Comparison of ENCODE assay signal across 22 mouse cellular contexts in genomic region chr16:25335058-25335703, GRCm38 (mm10). TPM values are rescaled to one million over a fixed set of nuclear protein-coding genes. Genes with fewer than 3 reads are reported as not detected.
DNase-seq lines count a peak whose midpoint lies in the region; ATAC-seq and TF ChIP-seq lines count a peak whose summit lies in the region.
"Had no signal": no experiment of that assay in that cellular context is flagged by ENCODE, and none has a peak within 500 bp of the region (broad histone marks: within the 10 kb centered on the region; RNA-seq: fewer than 3 reads in every experiment).

No protein-coding gene starts in this region.

- peak; percentile 17 for DNase-seq in lung, embryonic 14.5 days
- DNase-seq in lung, postnatal 36 days: no peak
- DNase-seq in embryo, embryonic 11 days: peak; percentile 46
- no peak for DNase-seq in adrenal gland, postnatal 25 days
- no peak for DNase-seq in urinary bladder, adult 18-20 months (ENCODE audit: low spot score in 2 of 2)
- DNase-seq: cerebellum, postnatal 10 days; forebrain, postnatal 0 days; gastrocnemius, postnatal 14 days; heart, postnatal 10 days; kidney, postnatal 4 days; lung, adult 18-20 months; midbrain, embryonic 14.5 days; thymus, postnatal 36 days had no signal

- no peak overlapping the region for H3K9ac ChIP-seq in lung, embryonic 14.5 days
- no peak overlapping the region for H3K9ac ChIP-seq in hindbrain, embryonic 16.5 days (ENCODE audit: low read depth, low read length)
- H3K9ac ChIP-seq in neural tube, embryonic 15.5 days (replicated peaks): no peak overlapping the region
- H3K9ac ChIP-seq: embryonic facial prominence, embryonic 12.5 days; forebrain, postnatal 0 days had no signal

- TF ChIP-seq CTCF in lung, embryonic 14.5 days (IDR thresholded peaks at IDR 0.05; ENCODE audit: low read depth): no peak

- WGBS in lung, embryonic 14.5 days: 39% methylated on average over 4 of the region's 4 CpGs
- 30% methylated on average over 4 of the region's 4 CpGs for WGBS in hindbrain, embryonic 16.5 days
- WGBS in neural tube, embryonic 15.5 days: 27% methylated on average over 4 of the region's 4 CpGs

- no peak overlapping the region for H3K4me2 ChIP-seq in lung, embryonic 14.5 days
- no peak overlapping the region for H3K4me2 ChIP-seq in hindbrain, embryonic 16.5 days (ENCODE audit: low read length)
- H3K4me2 ChIP-seq in neural tube, embryonic 15.5 days: no peak overlapping the region
- H3K4me2 ChIP-seq: embryonic facial prominence, embryonic 12.5 days had no signal

- no peaks in the 10 kb centered on the region for H3K27me3 ChIP-seq in lung, embryonic 14.5 days (ENCODE audit: insufficient read depth, low read length)
- H3K27me3 ChIP-seq in hindbrain, embryonic 16.5 days (replicated peaks; ENCODE audit: control insufficient read depth, insufficient read depth, low read length): no peaks in the 10 kb centered on the region
- no peaks in the 10 kb centered on the region for H3K27me3 ChIP-seq in neural tube, embryonic 15.5 days (replicated peaks)
- H3K27me3 ChIP-seq: embryonic facial prominence, embryonic 12.5 days had no signal

- H3K27ac ChIP-seq in lung, embryonic 14.5 days (ENCODE audit: low read depth): no peak overlapping the region
- H3K27ac ChIP-seq in hindbrain, embryonic 16.5 days (ENCODE audit: low read depth, low read length): no peak overlapping the region
- H3K27ac ChIP-seq in neural tube, embryonic 15.5 days (replicated peaks): no peak overlapping the region
- H3K27ac ChIP-seq: embryonic facial prominence, embryonic 12.5 days; heart, embryonic 10.5 days; stomach, postnatal 0 days had no signal

- H3K4me1 ChIP-seq in lung, embryonic 14.5 days (ENCODE audit: insufficient read depth): no peaks in the 10 kb centered on the region
- H3K4me1 ChIP-seq in hindbrain, embryonic 16.5 days (ENCODE audit: control insufficient read depth, insufficient read depth, low read depth, low read length): no peaks in the 10 kb centered on the region; the same call in 1 of the 2 replicates
- peaks cover 3% of the 10 kb centered on the region; the same call in 1 of the 2 replicates for H3K4me1 ChIP-seq in neural tube, embryonic 15.5 days
- H3K4me1 ChIP-seq: embryonic facial prominence, embryonic 12.5 days; heart, embryonic 10.5 days had no signal

- H3K4me3 ChIP-seq in lung, embryonic 14.5 days (ENCODE audit: low read depth, low read length): no peak overlapping the region
- H3K4me3 ChIP-seq in hindbrain, embryonic 16.5 days (ENCODE audit: low read length): no peak overlapping the region
- H3K4me3 ChIP-seq in neural tube, embryonic 15.5 days (replicated peaks): no peak overlapping the region
- H3K4me3 ChIP-seq: embryonic facial prominence, embryonic 12.5 days; heart, embryonic 10.5 days had no signal

- no peak for ATAC-seq in lung, embryonic 14.5 days (ENCODE audit: insufficient read depth)
- ATAC-seq in hindbrain, embryonic 16.5 days: peak; percentile 58; the same call in 1 of the 2 replicates
- ATAC-seq in neural tube, embryonic 15.5 days (ENCODE audit: low FRiP score): peak; percentile 59; the same call in 1 of the 2 replicates
- ATAC-seq: forebrain, postnatal 0 days had no signal

- no peaks in the 10 kb centered on the region for H3K9me3 ChIP-seq in lung, embryonic 14.5 days (ENCODE audit: low read depth, low read length)
- H3K9me3 ChIP-seq in hindbrain, embryonic 16.5 days (ENCODE audit: control insufficient read depth, low read length): no peaks in the 10 kb centered on the region
- H3K9me3 ChIP-seq in neural tube, embryonic 15.5 days (replicated peaks): no peaks in the 10 kb centered on the region
- H3K9me3 ChIP-seq: embryonic facial prominence, embryonic 12.5 days; heart, embryonic 10.5 days had no signal

- no peaks in the 10 kb centered on the region for H3K36me3 ChIP-seq in lung, embryonic 14.5 days (ENCODE audit: insufficient read depth)
- H3K36me3 ChIP-seq in hindbrain, embryonic 16.5 days (ENCODE audit: control insufficient read depth, insufficient read depth, low read length): no peaks in the 10 kb centered on the region
- no peaks in the 10 kb centered on the region for H3K36me3 ChIP-seq in neural tube, embryonic 15.5 days
- H3K36me3 ChIP-seq: embryonic facial prominence, embryonic 12.5 days; heart, embryonic 10.5 days had no signal

RNA-seq across cellular contexts. Expression of gene Tprg, which starts 48.6 kb away (rescaled TPM):
- polyA plus RNA-seq in lung, embryonic 14.5 days (2014; fragmentation: Nextera tagmentation; extraction: Ambion mirVana): 0.23 and 0.28 TPM in 2 replicates
- polyA plus RNA-seq in hindbrain, embryonic 16.5 days (2015; fragmentation: Nextera tagmentation; extraction: Ambion mirVana): 0.14 TPM in 1 of 2 replicates, not detected in the other
- 0.22 TPM in 1 of 2 replicates, not detected in the other for polyA plus RNA-seq in neural tube, embryonic 15.5 days (2015; fragmentation: Nextera tagmentation; extraction: Ambion mirVana)
- not detected in 2 replicates for total RNA-seq in adrenal gland, postnatal 25 days (2021)
- total RNA-seq: ES-E14; forebrain, postnatal 0 days; gastrocnemius, postnatal 14 days; heart, postnatal 10 days; layer of hippocampus, postnatal 14 days; left cerebral cortex, postnatal 25 days; liver, adult 2 months had no signal
- polyA plus RNA-seq: embryonic facial prominence, embryonic 12.5 days; forebrain, postnatal 0 days; heart, embryonic 10.5 days; liver, adult 2 months; midbrain, embryonic 14.5 days had no signal

Comparison
In these comparisons a context has a peak if more than half of its experiments do, and no peak if none do; other contexts are left out.
1. DNase-seq: peak in lung, embryonic 14.5 days (single experiment) and embryo, embryonic 11 days (single experiment); none in lung, postnatal 36 days (single experiment), adrenal gland, postnatal 25 days (single experiment) and urinary bladder, adult 18-20 months (0 of 2).